Mouse (Mus musculus) mesoderm, embryonic 11.5 days (tissue): ENCODE measurements around the gene Hsp90aa1.
"Not testable (repeated sequence)": the region's sequence is repeated elsewhere in the genome, so short reads cannot be mapped to it uniquely, and the experiment has no call there.

Experiments used
- DNase-seq: peaks from one replicate; pipeline ENCODE4 v3.0.0-alpha.2; 2012; ENCODE audit warnings: low read depth, low spot score

Hsp90aa1 gene

GRCm38 (mm10) chr12:110702556-110702955 lies at the start of gene Hsp90aa1:
Gene Hsp90aa1, minus strand, starts transcription at chr12:110702728.
- no peak for DNase-seq

GRCm38 (mm10) chr12:110750770-110751439 lies 48.4 kb upstream of the Hsp90aa1 start:
- DNase-seq: no peak

- DNase-seq: no peak
Measured at GRCm38 (mm10) chr12:110738158-110738921, 35.8 kb upstream of the Hsp90aa1 start.

- DNase-seq: peak; percentile 97
Measured at GRCm38 (mm10) chr12:110737170-110738157, 34.9 kb upstream of the Hsp90aa1 start, which contains the start of gene Wdr20. Gene Wdr20, plus strand, starts transcription at chr12:110737944.

- no peak for DNase-seq
Measured at GRCm38 (mm10) chr12:110736641-110737040, 34.1 kb upstream of the Hsp90aa1 start.

GRCm38 (mm10) chr12:110733254-110733653 lies 30.7 kb upstream of the Hsp90aa1 start:
- not testable (repeated sequence) for DNase-seq

GRCm38 (mm10) chr12:110726428-110726827 lies 23.9 kb upstream of the Hsp90aa1 start:
- DNase-seq: no peak

- no peak for DNase-seq
Measured at GRCm38 (mm10) chr12:110725489-110725888, 23.0 kb upstream of the Hsp90aa1 start.

GRCm38 (mm10) chr12:110725051-110725450 lies 22.5 kb upstream of the Hsp90aa1 start:
- no peak for DNase-seq

GRCm38 (mm10) chr12:110716004-110716403 lies 13.5 kb upstream of the Hsp90aa1 start:
- DNase-seq: no peak

GRCm38 (mm10) chr12:110714215-110714614 lies 11.7 kb upstream of the Hsp90aa1 start:
- DNase-seq: no peak

- DNase-seq: no peak
Measured at GRCm38 (mm10) chr12:110713784-110714183, 11.3 kb upstream of the Hsp90aa1 start.

GRCm38 (mm10) chr12:110711270-110711669 lies 8.7 kb upstream of the Hsp90aa1 start:
- DNase-seq: no peak

- DNase-seq: no peak
Measured at GRCm38 (mm10) chr12:110707451-110707850, 4.9 kb upstream of the Hsp90aa1 start.

GRCm38 (mm10) chr12:110706337-110707231 lies 4.1 kb upstream of the Hsp90aa1 start:
- peak; percentile 61 for DNase-seq

GRCm38 (mm10) chr12:110705419-110705818 lies 2.9 kb upstream of the Hsp90aa1 start:
- DNase-seq: not testable (repeated sequence)

- DNase-seq: no peak
Measured at GRCm38 (mm10) chr12:110703682-110704081, 1.2 kb upstream of the Hsp90aa1 start.

- peak; percentile 94 for DNase-seq
Measured at GRCm38 (mm10) chr12:110703008-110703471, 512 bp upstream of the Hsp90aa1 start.

GRCm38 (mm10) chr12:110701363-110701762 lies 1.2 kb downstream of the Hsp90aa1 start:
- not testable (repeated sequence) for DNase-seq

- DNase-seq: no peak
Measured at GRCm38 (mm10) chr12:110700730-110701129, 1.8 kb downstream of the Hsp90aa1 start.
